Mouse (Mus musculus): ENCODE measurements around the gene Hectd1. TPM values are rescaled to one million over a fixed set of nuclear protein-coding genes. Genes with fewer than 3 reads are reported as not detected.

Hectd1 gene
- polyA plus RNA-seq, 1 experiment = 34.3 TPM

GRCm38 (mm10) chr12:51811388-51812140 is 17.8 kb downstream of the Hectd1 start:
- Histone ChIP-seq H3K4me1 (ENCODE audit: control insufficient read depth, insufficient read depth, low read length) (peaks cover 25% of the 10 kb centered on the region), H3K27ac (ENCODE audit: insufficient read depth, low read depth, low read length) (peak overlapping the region; percentile 31), H3K4me3 (ENCODE audit: insufficient read depth, low read length) (no peak overlapping the region)
- TF ChIP-seq POLR2A (IDR thresholded peaks at IDR 0.05; ENCODE audit: borderline replicate concordance, low read depth, low read length) (no peak), CTCF (IDR thresholded peaks at IDR 0.05; ENCODE audit: low read depth, low read length) (no peak)

GRCm38 (mm10) chr12:51810564-51810963 is 18.8 kb downstream of the Hectd1 start:
- no peak overlapping the region for H3K4me3 ChIP-seq (ENCODE audit: insufficient read depth, low read length)
- no peak for TF ChIP-seq CTCF (IDR thresholded peaks at IDR 0.05; ENCODE audit: low read depth, low read length)
- TF ChIP-seq POLR2A (IDR thresholded peaks at IDR 0.05; ENCODE audit: borderline replicate concordance, low read depth, low read length) = no peak
- H3K27ac ChIP-seq (ENCODE audit: insufficient read depth, low read depth, low read length) = no peak overlapping the region
- H3K4me1 ChIP-seq (ENCODE audit: control insufficient read depth, insufficient read depth, low read length) = peaks cover 22% of the 10 kb centered on the region

- TF ChIP-seq CTCF (IDR thresholded peaks at IDR 0.05; ENCODE audit: low read depth, low read length) = peak; percentile 59; the same call in 1 of the 2 replicates
- TF ChIP-seq POLR2A (IDR thresholded peaks at IDR 0.05; ENCODE audit: borderline replicate concordance, low read depth, low read length) = no peak
- no peak overlapping the region for H3K27ac ChIP-seq (ENCODE audit: insufficient read depth, low read depth, low read length)
- H3K4me3 ChIP-seq (ENCODE audit: insufficient read depth, low read length) = no peak overlapping the region
- no peaks in the 10 kb centered on the region for H3K4me1 ChIP-seq (ENCODE audit: control insufficient read depth, insufficient read depth, low read length)
Measured at GRCm38 (mm10) chr12:51784842-51785241, 44.5 kb downstream of the Hectd1 start.

GRCm38 (mm10) chr12:51768702-51769101 is 60.6 kb downstream of the Hectd1 start:
- Histone ChIP-seq H3K27ac (ENCODE audit: insufficient read depth, low read depth, low read length) (peak overlapping the region; percentile 25), H3K4me3 (ENCODE audit: insufficient read depth, low read length) (no peak overlapping the region), H3K4me1 (ENCODE audit: control insufficient read depth, insufficient read depth, low read length) (peaks cover 10% of the 10 kb centered on the region)
- TF ChIP-seq CTCF (IDR thresholded peaks at IDR 0.05; ENCODE audit: low read depth, low read length) = no peak
- TF ChIP-seq POLR2A (IDR thresholded peaks at IDR 0.05; ENCODE audit: borderline replicate concordance, low read depth, low read length) = no peak

DNA sequence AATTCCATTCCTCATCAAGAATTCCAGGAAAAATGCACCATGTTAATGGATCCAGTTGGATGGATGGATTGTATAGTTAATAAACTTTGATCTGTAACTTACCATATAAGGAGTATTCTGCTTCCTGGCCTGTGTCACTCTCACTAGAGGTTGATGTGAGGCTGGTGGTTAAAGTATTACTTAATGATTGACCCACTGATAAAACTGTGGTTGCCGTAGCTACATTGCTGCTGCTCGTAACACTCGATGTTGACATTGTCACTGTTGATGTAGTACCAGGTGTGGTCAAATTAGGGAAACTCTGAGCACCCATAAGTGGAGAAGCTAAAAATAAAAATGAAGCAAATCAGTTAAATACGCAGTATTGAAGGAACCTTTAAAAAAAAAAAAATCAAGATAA is 61.9 kb downstream of the Hectd1 start:
- no peak for TF ChIP-seq POLR2A (IDR thresholded peaks at IDR 0.05; ENCODE audit: borderline replicate concordance, low read depth, low read length)
- no peak for TF ChIP-seq CTCF (IDR thresholded peaks at IDR 0.05; ENCODE audit: low read depth, low read length)
- Histone ChIP-seq H3K4me1 (ENCODE audit: control insufficient read depth, insufficient read depth, low read length) (peaks cover 10% of the 10 kb centered on the region), H3K27ac (ENCODE audit: insufficient read depth, low read depth, low read length) (no peak overlapping the region), H3K4me3 (ENCODE audit: insufficient read depth, low read length) (no peak overlapping the region)

- TF ChIP-seq POLR2A (IDR thresholded peaks at IDR 0.05; ENCODE audit: borderline replicate concordance, low read depth, low read length) (no peak), CTCF (IDR thresholded peaks at IDR 0.05; ENCODE audit: low read depth, low read length) (no peak)
- Histone ChIP-seq H3K4me3 (ENCODE audit: insufficient read depth, low read length) (no peak overlapping the region), H3K4me1 (ENCODE audit: control insufficient read depth, insufficient read depth, low read length) (peaks cover 6% of the 10 kb centered on the region; the same call in 1 of the 2 replicates), H3K27ac (ENCODE audit: insufficient read depth, low read depth, low read length) (no peak overlapping the region)
Measured at GRCm38 (mm10) chr12:51759374-51759773, 70.0 kb downstream of the Hectd1 start.

GRCm38 (mm10) chr12:51756599-51756961 is 72.8 kb downstream of the Hectd1 start:
- no peak overlapping the region for H3K4me3 ChIP-seq (ENCODE audit: insufficient read depth, low read length)
- no peak for TF ChIP-seq POLR2A (IDR thresholded peaks at IDR 0.05; ENCODE audit: borderline replicate concordance, low read depth, low read length)
- TF ChIP-seq CTCF (IDR thresholded peaks at IDR 0.05; ENCODE audit: low read depth, low read length) = no peak
- peaks cover 6% of the 10 kb centered on the region; the same call in 1 of the 2 replicates for H3K4me1 ChIP-seq (ENCODE audit: control insufficient read depth, insufficient read depth, low read length)
- H3K27ac ChIP-seq (ENCODE audit: insufficient read depth, low read depth, low read length) = no peak overlapping the region

- Histone ChIP-seq H3K4me1 (ENCODE audit: control insufficient read depth, insufficient read depth, low read length) (peaks cover 6% of the 10 kb centered on the region; the same call in 1 of the 2 replicates), H3K27ac (ENCODE audit: insufficient read depth, low read depth, low read length) (no peak overlapping the region), H3K4me3 (ENCODE audit: insufficient read depth, low read length) (no peak overlapping the region)
- TF ChIP-seq CTCF (IDR thresholded peaks at IDR 0.05; ENCODE audit: low read depth, low read length) (no peak), POLR2A (IDR thresholded peaks at IDR 0.05; ENCODE audit: borderline replicate concordance, low read depth, low read length) (no peak)
Measured at GRCm38 (mm10) chr12:51755938-51756598, 73.3 kb downstream of the Hectd1 start.

- TF ChIP-seq POLR2A (IDR thresholded peaks at IDR 0.05; ENCODE audit: borderline replicate concordance, low read depth, low read length) (no peak), CTCF (IDR thresholded peaks at IDR 0.05; ENCODE audit: low read depth, low read length) (no peak)
- no peak overlapping the region for H3K27ac ChIP-seq (ENCODE audit: insufficient read depth, low read depth, low read length)
- H3K4me3 ChIP-seq (ENCODE audit: insufficient read depth, low read length) = no peak overlapping the region
- no peaks in the 10 kb centered on the region for H3K4me1 ChIP-seq (ENCODE audit: control insufficient read depth, insufficient read depth, low read length)
Measured at GRCm38 (mm10) chr12:51747348-51747747, 82.0 kb downstream of the Hectd1 start.

DNA sequence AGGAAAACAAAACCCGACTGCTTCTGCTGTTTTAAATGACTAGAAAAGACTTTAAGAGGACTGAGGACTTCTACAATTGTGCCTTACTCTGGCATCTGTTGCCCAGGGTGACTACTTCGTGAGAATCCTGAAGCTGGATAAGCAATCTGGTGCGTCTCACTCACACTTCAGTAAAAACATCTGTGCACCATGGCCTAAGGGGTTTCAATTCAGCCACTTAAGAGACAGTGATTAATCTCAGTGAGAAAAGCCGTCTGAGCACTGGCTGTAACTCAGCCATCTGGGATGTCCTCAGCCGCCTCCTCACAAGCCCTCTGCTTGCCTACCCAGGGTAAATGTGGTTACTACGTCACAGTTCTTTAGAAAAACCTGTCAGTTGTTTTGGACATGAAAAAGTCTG is 84.4 kb downstream of the Hectd1 start:
- no peak overlapping the region for H3K27ac ChIP-seq (ENCODE audit: insufficient read depth, low read depth, low read length)
- TF ChIP-seq CTCF (IDR thresholded peaks at IDR 0.05; ENCODE audit: low read depth, low read length) = no peak
- TF ChIP-seq POLR2A (IDR thresholded peaks at IDR 0.05; ENCODE audit: borderline replicate concordance, low read depth, low read length) = no peak
- H3K4me3 ChIP-seq (ENCODE audit: insufficient read depth, low read length) = no peak overlapping the region
- H3K4me1 ChIP-seq (ENCODE audit: control insufficient read depth, insufficient read depth, low read length) = no peaks in the 10 kb centered on the region
